In genomic region chr11:3773136-3773535, GRCm38 (mm10) we compare ENCODE assay signal across 14 mouse cellular contexts.
DNase-seq lines count a peak whose midpoint lies in the region; ATAC-seq and TF ChIP-seq lines count a peak whose summit lies in the region.
"Had no signal": no experiment of that assay in that cellular context is flagged by ENCODE, and none has a peak within 500 bp of the region (broad histone marks: within the 10 kb centered on the region; RNA-seq: fewer than 3 reads in every experiment).

No protein-coding gene starts in this region.

- TF ChIP-seq CTCF in hindbrain, postnatal 0 days (IDR thresholded peaks at IDR 0.05; ENCODE audit: low read depth), result no peak
- TF ChIP-seq CTCF in olfactory bulb, adult 2 months (IDR thresholded peaks at IDR 0.05; ENCODE audit: insufficient read depth, low read depth, low read length), result no peak

- no peak for TF ChIP-seq POLR2A in olfactory bulb, adult 2 months (IDR thresholded peaks at IDR 0.05; ENCODE audit: insufficient read depth, low read depth, low read length)

- ATAC-seq in cerebellum, adult (ENCODE audit: insufficient number of reproducible peaks, low FRiP score, low TSS enrichment), result no peak
- no peak for ATAC-seq in neural tube, embryonic 12.5 days (ENCODE audit: low FRiP score, low read depth)
- peak; percentile 3; the same call in 1 of the 2 replicates for ATAC-seq in hindbrain, postnatal 0 days
- ATAC-seq: intestine, embryonic 15.5 days; lung, postnatal 0 days; Patski had no signal

- H3K4me1 ChIP-seq in neural tube, embryonic 12.5 days, result peaks cover 12% of the 10 kb centered on the region; the same call in 1 of the 2 replicates
- peaks cover 4% of the 10 kb centered on the region; the same call in 1 of the 2 replicates for H3K4me1 ChIP-seq in hindbrain, postnatal 0 days (ENCODE audit: insufficient read depth, low read length)
- peaks cover 29% of the 10 kb centered on the region for H3K4me1 ChIP-seq in olfactory bulb, adult 2 months (ENCODE audit: control insufficient read depth, insufficient read depth, low read length)

- 0 out of 2 replicates have a peak, but pooled peaks cover 7% of the 10 kb centered on the region for H3K9me3 ChIP-seq in neural tube, embryonic 12.5 days
- H3K9me3 ChIP-seq in hindbrain, postnatal 0 days (ENCODE audit: low read length), result no peaks in the 10 kb centered on the region
- H3K9me3 ChIP-seq: intestine, embryonic 15.5 days; liver, embryonic 13.5 days had no signal

- WGBS in neural tube, embryonic 12.5 days, result 87% methylated on average over 8 of the region's 8 CpGs
- WGBS in hindbrain, postnatal 0 days, result 58% methylated on average over 8 of the region's 8 CpGs
- WGBS in olfactory bulb, adult 2 months, result 68% methylated on average over 8 of the region's 8 CpGs

- 0 out of 2 replicates have a peak overlapping the region, but pooled peaks have one; percentile 40 for H3K9ac ChIP-seq in neural tube, embryonic 12.5 days
- peak overlapping the region; percentile 82; the same call in 1 of the 2 replicates for H3K9ac ChIP-seq in hindbrain, postnatal 0 days (replicated peaks; ENCODE audit: low read length)
- H3K9ac ChIP-seq: intestine, embryonic 15.5 days; liver, embryonic 13.5 days had no signal

- no peak overlapping the region for H3K4me3 ChIP-seq in neural tube, embryonic 12.5 days
- H3K4me3 ChIP-seq in hindbrain, postnatal 0 days (ENCODE audit: low read length), result peak overlapping the region; percentile 53
- peak overlapping the region; percentile 25; the same call in 1 of the 2 replicates for H3K4me3 ChIP-seq in olfactory bulb, adult 2 months (ENCODE audit: insufficient read depth, low read depth, low read length)
- H3K4me3 ChIP-seq: intestine, embryonic 15.5 days; liver, embryonic 13.5 days had no signal

- no peaks in the 10 kb centered on the region for H3K36me3 ChIP-seq in neural tube, embryonic 12.5 days
- H3K36me3 ChIP-seq in hindbrain, postnatal 0 days (ENCODE audit: insufficient read depth, low read length), result no peaks in the 10 kb centered on the region
- H3K36me3 ChIP-seq: intestine, embryonic 15.5 days; liver, embryonic 13.5 days had no signal

- H3K27me3 ChIP-seq in neural tube, embryonic 12.5 days (replicated peaks), result peaks cover 39% of the 10 kb centered on the region
- no peaks in the 10 kb centered on the region for H3K27me3 ChIP-seq in hindbrain, postnatal 0 days (ENCODE audit: insufficient read depth, low read length)

- peak; percentile 46 for DNase-seq in cerebellum, adult 11 months
- no peak for DNase-seq in neural tube, embryonic 10.5 days (ENCODE audit: extremely low spot score, low spot score)
- no peak for DNase-seq in hindbrain, postnatal 0 days (ENCODE audit: low spot score)
- DNase-seq in yolk sac, embryonic 10.5 days (ENCODE audit: low spot score), result no peak
- no peak for DNase-seq in heart, adult 8-10 months (ENCODE audit: low spot score)
- DNase-seq: heart, adult 18-20 months; liver, embryonic 13.5 days; thymus, postnatal 4 days had no signal

- H3K27ac ChIP-seq in neural tube, embryonic 12.5 days, result no peak overlapping the region
- peak overlapping the region; percentile 87; the same call in 1 of the 2 replicates for H3K27ac ChIP-seq in hindbrain, postnatal 0 days
- no peak overlapping the region for H3K27ac ChIP-seq in olfactory bulb, adult 2 months (ENCODE audit: insufficient read depth, low read depth, low read length)
- H3K27ac ChIP-seq: intestine, embryonic 15.5 days; liver, embryonic 13.5 days had no signal

- peak overlapping the region; percentile 80 for H3K4me2 ChIP-seq in neural tube, embryonic 12.5 days (replicated peaks)
- peak overlapping the region; percentile 83 for H3K4me2 ChIP-seq in hindbrain, postnatal 0 days (ENCODE audit: low read depth, low read length)
- H3K4me2 ChIP-seq: intestine, embryonic 15.5 days; liver, embryonic 13.5 days had no signal
